Mouse (Mus musculus) adrenal gland, postnatal 4 days (tissue): ENCODE measurements around the gene Slc32a1. TPM values are rescaled to one million over a fixed set of nuclear protein-coding genes. Genes with fewer than 3 reads are reported as not detected.

ENCODE experiments used
- DNase-seq, 2 experiments: peaks; one replicate each; pipeline ENCODE4 v3.0.0; 2021 to 2022; ENCODE audit warnings: low spot score in 2 of 2, mixed read lengths in 2 of 2
- microRNA-seq: library from miRNA; unstranded; fragments of <30 nt; microRNA quantifications from one replicate; pipeline ENCODE4 v1.2.0, GENCODE M21; 2021
- total RNA-seq, 2 experiments: library from RNA; stranded (reverse); gene quantifications; 2 replicates each; pipeline ENCODE4 v1.2.3; 2021

The Slc32a1 gene
- total RNA-seq, 2 experiments from 2014 or later: 0.54 TPM; not detected in 1

DNA sequence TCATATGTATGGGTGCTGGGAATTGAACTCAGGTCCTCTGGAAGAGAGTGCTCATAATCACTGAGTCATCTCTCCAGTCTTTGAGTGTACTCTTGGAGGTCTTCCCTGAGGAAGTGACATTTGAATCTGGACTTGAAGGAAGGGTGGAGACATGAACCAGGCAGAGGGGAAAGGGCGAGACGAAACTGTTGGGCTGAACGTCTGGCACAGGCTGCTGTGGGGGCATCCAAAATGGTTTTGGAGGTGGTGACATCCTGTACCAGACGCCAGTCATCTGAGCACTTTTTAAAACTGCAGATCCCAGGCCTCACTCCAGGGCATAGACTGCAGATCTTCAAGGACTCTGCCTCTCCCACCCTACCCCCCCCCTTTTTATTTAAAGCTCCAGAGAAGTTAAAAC is 45.2 kb downstream of the Slc32a1 start:
- DNase-seq: no peak

- DNase-seq: peak in 1 of 2 experiments; percentile 20
These were observed 48.3 kb downstream of the Slc32a1 start for GRCm38 (mm10) chr2:158658822-158659221.

DNA sequence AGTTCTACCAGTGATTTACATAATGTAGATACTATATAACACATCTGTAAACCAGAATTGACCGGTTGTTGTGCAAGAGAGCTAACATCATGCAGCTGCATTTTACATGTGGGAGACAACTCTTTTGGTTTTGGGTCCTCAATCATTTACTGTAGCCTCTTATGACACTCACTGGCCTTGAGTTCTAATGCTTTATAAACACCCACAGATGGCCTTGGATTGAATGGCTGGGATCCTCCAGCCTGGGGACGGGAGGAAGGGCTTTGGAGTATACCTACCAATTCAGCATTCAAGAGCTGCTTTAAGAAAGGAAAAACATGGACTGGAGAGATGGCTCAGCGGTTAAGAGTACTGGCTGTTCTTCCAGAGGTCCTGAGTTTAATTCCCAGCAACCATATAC is 48.8 kb downstream of the Slc32a1 start:
- no peak for DNase-seq

DNA sequence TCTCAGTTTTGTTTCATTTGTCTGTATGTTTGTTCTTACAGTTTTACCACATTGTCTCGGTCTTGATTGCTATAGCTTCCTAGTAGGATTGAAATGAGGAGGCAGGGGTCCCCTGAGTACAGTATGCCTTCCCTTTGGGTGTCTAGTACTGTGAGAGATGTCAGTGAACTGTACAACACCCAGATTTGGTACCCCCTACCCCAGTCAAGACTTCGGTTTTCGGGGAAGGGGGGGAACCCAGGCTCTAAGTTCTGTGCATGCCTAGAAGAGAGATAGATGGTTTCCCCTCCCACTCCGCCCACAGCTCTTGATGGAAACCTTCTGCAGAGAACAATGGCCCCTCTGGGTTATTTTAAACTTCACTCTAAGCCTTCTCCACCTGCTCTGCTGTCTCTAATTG is 54.5 kb downstream of the Slc32a1 start, which contains the start of gene Ppp1r16b:
Gene Ppp1r16b, plus strand, starts transcription at position 301 of the 400 bp plus-strand sequence.
- no peak for DNase-seq

Small RNA genes within 50 kb of the gene (microRNA-seq; reads per million reads assigned to microRNA genes)
- 4.7 reads per million, percentile 13 among the genes with 10 or more reads in this experiment for gene Mir3474

Other genes with a start within 250 kb of the Slc32a1 start
- 10 to 100 TPM in 1 of 2 experiments, 1 to 10 TPM in 1; 8.4 to 14.9 TPM for gene Snhg11, start 235.1 kb upstream of the Slc32a1 start, total RNA-seq
- gene Ralgapb, start 200.9 kb upstream of the Slc32a1 start, total RNA-seq: 10 to 100 TPM; 37.3 to 48.5 TPM
- gene Adig, start 108.2 kb upstream of the Slc32a1 start, total RNA-seq: 10 to 100 TPM; 15.3 to 22.8 TPM
- not detected for gene Arhgap40, start 98.0 kb upstream of the Slc32a1 start, total RNA-seq
- 10 to 100 TPM; 17.1 to 18.2 TPM for gene Actr5, start 14.1 kb downstream of the Slc32a1 start, total RNA-seq
- gene Ppp1r16b, start 54.6 kb downstream of the Slc32a1 start, total RNA-seq: 10 to 100 TPM; 15.7 to 16.9 TPM
- 10 to 100 TPM; 10.6 to 11.3 TPM for gene Fam83d, start 157.3 kb downstream of the Slc32a1 start, total RNA-seq
- 10 to 100 TPM; 21.8 to 24.3 TPM for gene Dhx35, start 184.0 kb downstream of the Slc32a1 start, total RNA-seq